Comparison of ENCODE assay signal across 20 mouse cellular contexts in genomic region chr8:109107762-109108161, GRCm38 (mm10).
DNase-seq lines count a peak whose midpoint lies in the region; ATAC-seq and TF ChIP-seq lines count a peak whose summit lies in the region.
"Had no signal": no experiment of that assay in that cellular context is flagged by ENCODE, and none has a peak within 500 bp of the region (broad histone marks: within the 10 kb centered on the region; RNA-seq: fewer than 3 reads in every experiment).

No protein-coding gene starts in this region.

- H3K27ac ChIP-seq in kidney, embryonic 15.5 days: peak overlapping the region; percentile 58; the same call in 1 of the 2 replicates
- no peak overlapping the region for H3K27ac ChIP-seq in liver, postnatal 0 days (ENCODE audit: low read depth)
- H3K27ac ChIP-seq in liver, embryonic 12.5 days: no peak overlapping the region
- no peak overlapping the region for H3K27ac ChIP-seq in intestine, embryonic 16.5 days (ENCODE audit: low read length)
- H3K27ac ChIP-seq: forebrain, embryonic 12.5 days; heart, adult 2 months; hindbrain, embryonic 12.5 days; liver, embryonic 15.5 days; neural tube, embryonic 13.5 days had no signal

- peaks cover 39% of the 10 kb centered on the region for H3K4me1 ChIP-seq in kidney, embryonic 15.5 days
- H3K4me1 ChIP-seq in liver, postnatal 0 days (ENCODE audit: insufficient read depth): no peaks in the 10 kb centered on the region
- no peaks in the 10 kb centered on the region for H3K4me1 ChIP-seq in liver, embryonic 12.5 days
- no peaks in the 10 kb centered on the region for H3K4me1 ChIP-seq in intestine, embryonic 16.5 days (ENCODE audit: control insufficient read depth, insufficient read depth, low read length)
- H3K4me1 ChIP-seq: liver, embryonic 15.5 days; megakaryocyte, embryonic 14.5 days had no signal

- TF ChIP-seq CTCF in liver, postnatal 0 days (IDR thresholded peaks at IDR 0.05; ENCODE audit: low read depth): no peak

- TF ChIP-seq EP300 in liver, postnatal 0 days (IDR thresholded peaks at IDR 0.05; ENCODE audit: low read depth): no peak

- peak; percentile 69 for ATAC-seq in kidney, embryonic 15.5 days (replicated peaks; ENCODE audit: low FRiP score)
- no peak for ATAC-seq in liver, postnatal 0 days
- no peak for ATAC-seq in liver, embryonic 12.5 days
- ATAC-seq in intestine, embryonic 16.5 days: no peak
- ATAC-seq: activated CD4-positive, CD25-positive, alpha-beta regulatory T cell, adult 4 months had no signal

- WGBS in kidney, embryonic 15.5 days: 18% methylated on average over 12 of the region's 12 CpGs
- WGBS in liver, postnatal 0 days (ENCODE audit: insufficient replicate concordance): 48% methylated on average over 12 of the region's 12 CpGs
- WGBS in liver, embryonic 12.5 days (ENCODE audit: insufficient replicate concordance): 23% methylated on average over 12 of the region's 12 CpGs
- 64% methylated on average over 12 of the region's 12 CpGs for WGBS in intestine, embryonic 16.5 days

- peak overlapping the region; percentile 46 for H3K4me2 ChIP-seq in kidney, embryonic 15.5 days
- H3K4me2 ChIP-seq in liver, postnatal 0 days (ENCODE audit: low read depth, low read length): no peak overlapping the region
- no peak overlapping the region for H3K4me2 ChIP-seq in liver, embryonic 12.5 days
- H3K4me2 ChIP-seq in intestine, embryonic 16.5 days (ENCODE audit: low read depth, low read length): no peak overlapping the region
- H3K4me2 ChIP-seq: forebrain, embryonic 12.5 days; liver, embryonic 15.5 days had no signal

- no peak overlapping the region; the same call in 1 of the 2 replicates for H3K4me3 ChIP-seq in kidney, embryonic 15.5 days (replicated peaks)
- H3K4me3 ChIP-seq in liver, postnatal 0 days (ENCODE audit: low read depth, low read length): no peak overlapping the region
- no peak overlapping the region for H3K4me3 ChIP-seq in liver, embryonic 12.5 days
- H3K4me3 ChIP-seq in intestine, embryonic 16.5 days (ENCODE audit: low read length): no peak overlapping the region
- H3K4me3 ChIP-seq: forebrain, embryonic 12.5 days; heart, adult 2 months; hindbrain, embryonic 12.5 days; limb, embryonic 12.5 days; liver, embryonic 15.5 days; megakaryocyte, embryonic 14.5 days; neural tube, embryonic 13.5 days had no signal

- H3K9ac ChIP-seq in kidney, embryonic 15.5 days: no peak overlapping the region
- no peak overlapping the region for H3K9ac ChIP-seq in liver, postnatal 0 days (replicated peaks)
- no peak overlapping the region for H3K9ac ChIP-seq in liver, embryonic 12.5 days
- no peak overlapping the region for H3K9ac ChIP-seq in intestine, embryonic 16.5 days (ENCODE audit: low read depth, low read length)
- H3K9ac ChIP-seq: forebrain, embryonic 12.5 days; hindbrain, embryonic 12.5 days; liver, embryonic 15.5 days; neural tube, embryonic 13.5 days had no signal

- DNase-seq in kidney, adult 9 months: no peak
- peak; percentile 21 for DNase-seq in liver, postnatal 0 days
- DNase-seq in c-Kit-positive CD71-negative TER-119-negative erythroid progenitor cells, embryonic 14.5 days (ENCODE audit: low read depth): peak; percentile 4
- DNase-seq in lung, postnatal 14 days: peak; percentile 23
- DNase-seq: adrenal gland, postnatal 10 days; cerebellum, adult 11 months; cerebellum, postnatal 14 days; gastrocnemius, postnatal 10 days; heart, adult 2 months; thymus, postnatal 25 days had no signal

- no peaks in the 10 kb centered on the region for H3K36me3 ChIP-seq in kidney, embryonic 15.5 days
- H3K36me3 ChIP-seq in liver, postnatal 0 days (replicated peaks; ENCODE audit: insufficient read depth, low read length): no peaks in the 10 kb centered on the region
- no peaks in the 10 kb centered on the region for H3K36me3 ChIP-seq in liver, embryonic 12.5 days
- H3K36me3 ChIP-seq in intestine, embryonic 16.5 days (ENCODE audit: control insufficient read depth, insufficient read depth, low read length): no peaks in the 10 kb centered on the region
- H3K36me3 ChIP-seq: forebrain, embryonic 12.5 days; hindbrain, embryonic 12.5 days; limb, embryonic 12.5 days; liver, embryonic 15.5 days; neural tube, embryonic 13.5 days had no signal

- no peaks in the 10 kb centered on the region for H3K27me3 ChIP-seq in kidney, embryonic 15.5 days
- H3K27me3 ChIP-seq in liver, postnatal 0 days (ENCODE audit: insufficient read depth, low read length): no peaks in the 10 kb centered on the region
- no peaks in the 10 kb centered on the region for H3K27me3 ChIP-seq in liver, embryonic 12.5 days (replicated peaks)
- H3K27me3 ChIP-seq in intestine, embryonic 16.5 days (replicated peaks; ENCODE audit: control insufficient read depth, insufficient read depth, low read length): no peaks in the 10 kb centered on the region
- H3K27me3 ChIP-seq: forebrain, embryonic 12.5 days; hindbrain, embryonic 12.5 days; limb, embryonic 12.5 days; liver, embryonic 15.5 days; megakaryocyte, embryonic 14.5 days; neural tube, embryonic 13.5 days had no signal

- no peaks in the 10 kb centered on the region for H3K9me3 ChIP-seq in kidney, embryonic 15.5 days (replicated peaks)
- H3K9me3 ChIP-seq in liver, postnatal 0 days (ENCODE audit: low read length): no peaks in the 10 kb centered on the region
- no peaks in the 10 kb centered on the region for H3K9me3 ChIP-seq in liver, embryonic 12.5 days (replicated peaks)
- H3K9me3 ChIP-seq in intestine, embryonic 16.5 days (ENCODE audit: control insufficient read depth, low read length): no peaks in the 10 kb centered on the region
- H3K9me3 ChIP-seq: forebrain, embryonic 12.5 days; hindbrain, embryonic 12.5 days; limb, embryonic 12.5 days; liver, embryonic 15.5 days; neural tube, embryonic 13.5 days had no signal
